Mouse (Mus musculus): ENCODE measurements at regions not wholly inside any gene's neighbourhood (a gene's known extent, or its start where the extent isn't known, plus 50 kb on each side); places are given as distances from the start of the nearest gene placed in this dataset.

DNA sequence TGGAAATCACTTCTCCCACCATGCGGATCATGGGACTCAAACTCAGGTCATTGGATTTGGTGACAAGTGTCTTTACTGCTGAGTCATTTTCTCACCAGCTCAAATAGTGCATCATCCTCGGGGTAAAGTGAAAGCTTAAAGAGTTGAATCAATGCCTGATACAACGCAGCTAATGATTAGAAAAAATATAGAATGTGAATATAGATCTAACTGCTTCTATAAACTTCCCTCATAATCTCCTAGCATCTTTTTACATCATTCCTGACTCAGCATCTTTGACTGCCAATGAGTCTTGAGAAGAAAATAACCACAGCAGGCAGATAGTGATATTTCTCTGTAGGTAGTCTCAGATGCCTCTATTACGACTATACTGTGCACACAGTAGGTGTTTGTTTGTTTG is 640.0 kb downstream of the Lmo4 start:
- WGBS: 88% methylated on average over 4 of the region's 4 CpGs
- H3K4me3 ChIP-seq (ENCODE audit: low read depth, low read length): no peak overlapping the region
- no peak overlapping the region for H3K4me2 ChIP-seq (replicated peaks; ENCODE audit: low read depth)
- ATAC-seq (ENCODE audit: low FRiP score, low TSS enrichment) (no peak), DNase-seq (ENCODE audit: low spot score) (no peak)
- no peak overlapping the region for H3K9ac ChIP-seq (ENCODE audit: low read length)
- H3K27ac ChIP-seq (replicated peaks): no peak overlapping the region
- H3K36me3 ChIP-seq (ENCODE audit: control insufficient read depth, insufficient read depth, low read length): no peaks in the 10 kb centered on the region
- no peaks in the 10 kb centered on the region for H3K4me1 ChIP-seq (replicated peaks; ENCODE audit: control insufficient read depth, insufficient read depth)
- no peaks in the 10 kb centered on the region for H3K9me3 ChIP-seq (ENCODE audit: control insufficient read depth, low read length)
- no peaks in the 10 kb centered on the region for H3K27me3 ChIP-seq (ENCODE audit: control insufficient read depth, insufficient read depth, low read length)
- no peak for TF ChIP-seq EP300 (optimal IDR thresholded peaks at IDR 0.05)
- no peak for TF ChIP-seq CTCF (IDR thresholded peaks at IDR 0.05; ENCODE audit: low read depth)

DNA sequence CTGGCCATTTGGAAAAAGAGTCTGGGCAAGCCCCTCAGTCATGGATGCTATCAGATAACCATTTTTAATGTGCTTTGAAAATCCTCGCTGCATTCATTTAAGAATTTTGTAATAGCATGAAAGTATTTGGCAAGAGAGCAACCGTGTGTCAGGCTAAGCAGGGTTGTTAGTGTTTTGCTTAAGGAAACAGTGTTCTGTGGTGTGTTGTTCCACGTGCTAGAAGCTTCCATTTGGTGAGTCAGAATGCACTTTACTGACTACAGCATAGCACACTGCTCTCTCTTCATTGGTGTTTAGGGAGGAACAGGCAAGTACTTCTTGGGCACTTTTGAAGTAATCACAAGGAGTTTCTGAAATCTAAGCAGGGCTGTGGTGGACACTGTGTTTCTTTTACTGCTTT is 661.0 kb upstream of the Pkn2 start:
- H3K4me3 ChIP-seq (ENCODE audit: low read depth, low read length): no peak overlapping the region
- no peak overlapping the region for H3K9ac ChIP-seq (ENCODE audit: low read length)
- ATAC-seq (ENCODE audit: low FRiP score, low TSS enrichment) (no peak), DNase-seq (ENCODE audit: low spot score) (no peak)
- no peak overlapping the region for H3K4me2 ChIP-seq (replicated peaks; ENCODE audit: low read depth)
- no peaks in the 10 kb centered on the region for H3K4me1 ChIP-seq (replicated peaks; ENCODE audit: control insufficient read depth, insufficient read depth)
- H3K27me3 ChIP-seq (ENCODE audit: control insufficient read depth, insufficient read depth, low read length): no peaks in the 10 kb centered on the region
- H3K36me3 ChIP-seq (ENCODE audit: control insufficient read depth, insufficient read depth, low read length): no peaks in the 10 kb centered on the region
- TF ChIP-seq EP300 (optimal IDR thresholded peaks at IDR 0.05): no peak
- no peak for TF ChIP-seq CTCF (IDR thresholded peaks at IDR 0.05; ENCODE audit: low read depth)
- 19% methylated on average over 3 of the region's 3 CpGs for WGBS
- H3K9me3 ChIP-seq (ENCODE audit: control insufficient read depth, low read length): no peaks in the 10 kb centered on the region
- H3K27ac ChIP-seq (replicated peaks): no peak overlapping the region

DNA sequence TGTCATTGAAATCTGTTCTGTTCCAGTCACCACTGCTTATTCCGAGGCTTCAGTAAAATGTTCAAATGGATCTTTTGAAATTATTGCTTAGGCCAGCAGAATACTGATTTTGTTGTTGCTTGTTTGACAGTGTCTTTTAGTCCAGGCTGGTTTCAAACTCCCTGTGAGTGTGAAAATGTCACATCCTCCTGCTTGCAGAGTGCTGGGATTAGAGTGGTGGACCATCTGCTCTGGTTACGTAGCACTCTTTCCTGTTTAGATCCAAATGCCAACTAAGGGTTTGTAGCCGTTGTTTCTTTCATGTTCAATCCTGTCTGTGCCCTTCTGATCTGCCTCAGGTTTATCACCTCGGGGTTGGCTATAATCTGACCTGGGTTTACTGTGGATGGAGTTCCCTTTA is 646.2 kb upstream of the Pkn2 start:
- TF ChIP-seq EP300 (optimal IDR thresholded peaks at IDR 0.05) (no peak), CTCF (IDR thresholded peaks at IDR 0.05; ENCODE audit: low read depth) (no peak)
- ATAC-seq (ENCODE audit: low FRiP score, low TSS enrichment): no peak
- Histone ChIP-seq H3K27me3 (ENCODE audit: control insufficient read depth, insufficient read depth, low read length) (no peaks in the 10 kb centered on the region), H3K9ac (ENCODE audit: low read length) (no peak overlapping the region), H3K4me2 (replicated peaks; ENCODE audit: low read depth) (no peak overlapping the region), H3K4me1 (replicated peaks; ENCODE audit: control insufficient read depth, insufficient read depth) (no peaks in the 10 kb centered on the region), H3K4me3 (ENCODE audit: low read depth, low read length) (no peak overlapping the region), H3K9me3 (ENCODE audit: control insufficient read depth, low read length) (no peaks in the 10 kb centered on the region), H3K36me3 (ENCODE audit: control insufficient read depth, insufficient read depth, low read length) (no peaks in the 10 kb centered on the region), H3K27ac (replicated peaks) (no peak overlapping the region)
- 59% methylated on average over 4 of the region's 4 CpGs for WGBS
- no peak for DNase-seq (ENCODE audit: low spot score)

DNA sequence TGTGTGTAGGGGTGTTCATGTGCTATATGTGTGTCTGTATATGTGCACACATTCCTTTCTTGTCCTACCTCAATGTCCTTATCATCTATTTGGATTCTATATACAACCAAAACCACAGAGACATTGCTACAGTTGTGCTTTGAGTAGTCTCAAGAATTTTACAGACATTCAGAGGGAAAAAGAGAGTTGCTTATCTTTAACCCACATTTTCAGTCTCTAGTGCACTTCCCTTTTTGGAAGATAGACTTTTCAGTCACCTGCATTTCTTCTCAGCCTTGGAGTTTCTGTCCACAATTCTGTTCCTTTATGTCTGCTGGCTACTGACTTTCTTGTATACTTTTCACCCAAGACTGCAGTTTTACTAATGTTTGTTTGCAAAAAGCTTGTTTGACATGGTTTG is 645.5 kb upstream of the Pkn2 start:
- no peak overlapping the region for H3K27ac ChIP-seq (replicated peaks)
- no peak overlapping the region for H3K4me3 ChIP-seq (ENCODE audit: low read depth, low read length)
- H3K27me3 ChIP-seq (ENCODE audit: control insufficient read depth, insufficient read depth, low read length): no peaks in the 10 kb centered on the region
- no peaks in the 10 kb centered on the region for H3K9me3 ChIP-seq (ENCODE audit: control insufficient read depth, low read length)
- ATAC-seq (ENCODE audit: low FRiP score, low TSS enrichment) (no peak), DNase-seq (ENCODE audit: low spot score) (no peak)
- H3K4me2 ChIP-seq (replicated peaks; ENCODE audit: low read depth): no peak overlapping the region
- no peak for TF ChIP-seq CTCF (IDR thresholded peaks at IDR 0.05; ENCODE audit: low read depth)
- no peak for TF ChIP-seq EP300 (optimal IDR thresholded peaks at IDR 0.05)
- no peak overlapping the region for H3K9ac ChIP-seq (ENCODE audit: low read length)
- H3K4me1 ChIP-seq (replicated peaks; ENCODE audit: control insufficient read depth, insufficient read depth): no peaks in the 10 kb centered on the region
- H3K36me3 ChIP-seq (ENCODE audit: control insufficient read depth, insufficient read depth, low read length): no peaks in the 10 kb centered on the region

DNA sequence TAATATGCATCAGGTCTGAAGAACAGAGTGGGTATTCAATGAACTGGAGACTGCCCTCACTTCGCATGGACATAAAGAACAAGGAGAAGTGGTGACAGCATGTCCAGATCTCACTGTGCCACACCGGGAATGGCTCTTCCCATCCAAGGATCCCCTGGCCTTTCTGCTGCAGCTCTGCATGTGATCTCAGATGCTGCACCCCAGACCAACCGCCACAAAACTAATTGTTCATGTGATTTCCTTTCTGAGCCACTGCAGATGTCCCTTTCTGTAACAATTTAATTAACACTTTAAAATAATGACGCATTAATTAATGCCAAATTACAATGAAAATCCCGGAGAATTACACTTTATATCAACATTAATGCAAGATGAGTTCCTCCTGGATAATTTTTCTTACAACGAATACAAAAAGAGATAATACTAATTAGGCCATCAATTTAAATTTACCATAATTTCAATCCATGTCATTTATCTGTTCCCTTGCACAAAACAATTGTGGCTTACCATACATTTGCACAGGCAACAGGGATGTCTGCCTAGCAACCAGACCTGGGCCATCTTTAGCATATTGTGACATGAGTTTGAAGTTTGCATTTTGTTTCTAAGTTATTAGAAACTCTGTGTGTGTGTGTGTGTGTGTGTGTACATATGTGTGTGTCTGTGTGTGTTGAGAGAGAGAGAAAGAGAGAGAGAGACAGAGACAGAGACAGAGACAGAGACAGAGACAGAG is 630.9 kb upstream of the Pkn2 start:
- no peaks in the 10 kb centered on the region for H3K4me1 ChIP-seq (replicated peaks; ENCODE audit: control insufficient read depth, insufficient read depth)
- H3K27me3 ChIP-seq (ENCODE audit: control insufficient read depth, insufficient read depth, low read length): no peaks in the 10 kb centered on the region
- TF ChIP-seq EP300 (optimal IDR thresholded peaks at IDR 0.05) (no peak), CTCF (IDR thresholded peaks at IDR 0.05; ENCODE audit: low read depth) (no peak)
- WGBS: 82% methylated on average over 6 of the region's 6 CpGs
- DNase-seq (ENCODE audit: low spot score) (no peak), ATAC-seq (ENCODE audit: low FRiP score, low TSS enrichment) (no peak)
- no peak overlapping the region for H3K4me3 ChIP-seq (ENCODE audit: low read depth, low read length)
- H3K9me3 ChIP-seq (ENCODE audit: control insufficient read depth, low read length): no peaks in the 10 kb centered on the region
- H3K27ac ChIP-seq (replicated peaks): no peak overlapping the region
- no peak overlapping the region for H3K4me2 ChIP-seq (replicated peaks; ENCODE audit: low read depth)
- H3K36me3 ChIP-seq (ENCODE audit: control insufficient read depth, insufficient read depth, low read length): no peaks in the 10 kb centered on the region
- no peak overlapping the region for H3K9ac ChIP-seq (ENCODE audit: low read length)

DNA sequence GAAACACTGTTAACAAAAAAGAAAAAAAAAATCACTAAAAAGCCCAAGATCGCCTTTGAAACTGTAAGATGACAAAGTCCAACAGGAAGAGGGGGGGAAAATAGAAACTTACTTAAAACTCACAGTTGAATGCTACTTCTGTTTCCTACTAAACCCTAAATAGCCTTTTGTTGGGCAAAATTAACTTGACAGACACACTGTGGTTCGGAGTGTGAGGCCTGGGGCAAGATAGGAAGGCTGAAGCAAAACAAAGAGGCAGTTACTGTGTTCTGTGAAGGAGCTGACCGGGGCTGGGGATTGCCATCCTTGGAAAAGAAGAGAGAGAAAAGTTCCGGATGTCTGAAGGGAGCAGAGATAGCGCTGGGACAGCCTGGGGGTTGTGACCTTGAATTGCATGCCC is 627.7 kb upstream of the Pkn2 start:
- H3K9ac ChIP-seq (ENCODE audit: low read length): no peak overlapping the region
- WGBS: 67% methylated on average over 5 of the region's 5 CpGs
- H3K36me3 ChIP-seq (ENCODE audit: control insufficient read depth, insufficient read depth, low read length): no peaks in the 10 kb centered on the region
- H3K4me1 ChIP-seq (replicated peaks; ENCODE audit: control insufficient read depth, insufficient read depth): no peaks in the 10 kb centered on the region
- no peak overlapping the region for H3K4me3 ChIP-seq (ENCODE audit: low read depth, low read length)
- H3K9me3 ChIP-seq (ENCODE audit: control insufficient read depth, low read length): no peaks in the 10 kb centered on the region
- ATAC-seq (ENCODE audit: low FRiP score, low TSS enrichment) (no peak), DNase-seq (ENCODE audit: low spot score) (no peak)
- TF ChIP-seq EP300 (optimal IDR thresholded peaks at IDR 0.05) (no peak), CTCF (IDR thresholded peaks at IDR 0.05; ENCODE audit: low read depth) (no peak)
- H3K27me3 ChIP-seq (ENCODE audit: control insufficient read depth, insufficient read depth, low read length): no peaks in the 10 kb centered on the region
- H3K27ac ChIP-seq (replicated peaks): no peak overlapping the region
- no peak overlapping the region for H3K4me2 ChIP-seq (replicated peaks; ENCODE audit: low read depth)
